Mouse (Mus musculus) thymus, adult 2 months (tissue): ENCODE results near the gene Tmem131l.

Experiments
- CTCF ChIP-seq: fragments of 200-500 bp; IDR thresholded peaks from 2 replicates; pipeline ENCODE4 v1.5.1; 2012; ENCODE audit warnings: mild to moderate bottlenecking, control low read depth, low read length, moderate library complexity, borderline replicate concordance; ENCODE audit not compliant: control insufficient read depth, poor library complexity, insufficient read depth; ENCODE audit errors: extremely low read depth
- POLR2A ChIP-seq: fragments of 200-500 bp; IDR thresholded peaks from 2 replicates; pipeline ENCODE4 v1.6.1; 2012; ENCODE audit warnings: mild to moderate bottlenecking, low read length, control low read depth, moderate library complexity; ENCODE audit not compliant: control insufficient read depth, poor library complexity, insufficient read depth; ENCODE audit errors: extremely low read depth

- TF ChIP-seq POLR2A = no peak
- no peak for TF ChIP-seq CTCF
Measured at GRCm38 (mm10) chr3:84074777-84075176, 34.8 kb upstream of the Tmem131l start.
